Mouse (Mus musculus) kidney, postnatal 10 days (tissue): Measurements from ENCODE around the gene Slc22a14.
"Not testable (repeated sequence)": the region's sequence is repeated elsewhere in the genome, so short reads cannot be mapped to it uniquely, and the experiment has no call there.

ENCODE experiments used
- DNase-seq: peaks from one replicate; pipeline ENCODE4 v3.0.0; 2021; ENCODE audit warnings: mixed read lengths

The Slc22a14 gene

DNA sequence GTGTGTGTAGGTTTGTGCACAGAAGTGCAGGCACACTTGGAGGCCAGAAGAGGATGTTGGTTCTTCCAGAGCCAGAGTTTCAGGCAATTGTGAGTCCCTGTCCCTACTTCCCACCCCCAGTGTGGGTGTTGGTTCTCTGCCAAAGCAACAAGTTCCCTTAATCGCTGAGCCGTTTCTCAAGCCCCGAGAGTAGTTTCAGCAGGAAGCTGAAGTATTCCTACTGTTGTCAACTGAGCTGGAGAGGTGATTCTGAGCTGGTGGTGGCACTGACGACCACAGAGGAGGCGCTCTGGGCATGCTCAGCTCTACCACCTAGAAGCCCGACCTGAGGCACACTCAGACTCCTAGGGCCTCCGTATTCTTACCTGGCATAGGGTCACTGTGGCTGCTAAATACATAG is at the start of gene Slc22a14:
TSS of gene Slc22a14 (minus strand) at position 270 of the 400 bp plus-strand sequence.
- peak; percentile 41 for DNase-seq

- DNase-seq, result no peak
Observed at GRCm38 (mm10) chr9:119409864-119410263, 44.5 kb upstream of the Slc22a14 start.

- DNase-seq, result peak; percentile 28
Observed at GRCm38 (mm10) chr9:119408898-119409664, 43.7 kb upstream of the Slc22a14 start.

- DNase-seq, result peak; percentile 64
Observed at GRCm38 (mm10) chr9:119407884-119408283, 42.5 kb upstream of the Slc22a14 start.

- DNase-seq, result no peak
Observed at GRCm38 (mm10) chr9:119404090-119404489, 38.7 kb upstream of the Slc22a14 start.

GRCm38 (mm10) chr9:119403236-119403641 is 37.9 kb upstream of the Slc22a14 start:
- peak; percentile 69 for DNase-seq

DNA sequence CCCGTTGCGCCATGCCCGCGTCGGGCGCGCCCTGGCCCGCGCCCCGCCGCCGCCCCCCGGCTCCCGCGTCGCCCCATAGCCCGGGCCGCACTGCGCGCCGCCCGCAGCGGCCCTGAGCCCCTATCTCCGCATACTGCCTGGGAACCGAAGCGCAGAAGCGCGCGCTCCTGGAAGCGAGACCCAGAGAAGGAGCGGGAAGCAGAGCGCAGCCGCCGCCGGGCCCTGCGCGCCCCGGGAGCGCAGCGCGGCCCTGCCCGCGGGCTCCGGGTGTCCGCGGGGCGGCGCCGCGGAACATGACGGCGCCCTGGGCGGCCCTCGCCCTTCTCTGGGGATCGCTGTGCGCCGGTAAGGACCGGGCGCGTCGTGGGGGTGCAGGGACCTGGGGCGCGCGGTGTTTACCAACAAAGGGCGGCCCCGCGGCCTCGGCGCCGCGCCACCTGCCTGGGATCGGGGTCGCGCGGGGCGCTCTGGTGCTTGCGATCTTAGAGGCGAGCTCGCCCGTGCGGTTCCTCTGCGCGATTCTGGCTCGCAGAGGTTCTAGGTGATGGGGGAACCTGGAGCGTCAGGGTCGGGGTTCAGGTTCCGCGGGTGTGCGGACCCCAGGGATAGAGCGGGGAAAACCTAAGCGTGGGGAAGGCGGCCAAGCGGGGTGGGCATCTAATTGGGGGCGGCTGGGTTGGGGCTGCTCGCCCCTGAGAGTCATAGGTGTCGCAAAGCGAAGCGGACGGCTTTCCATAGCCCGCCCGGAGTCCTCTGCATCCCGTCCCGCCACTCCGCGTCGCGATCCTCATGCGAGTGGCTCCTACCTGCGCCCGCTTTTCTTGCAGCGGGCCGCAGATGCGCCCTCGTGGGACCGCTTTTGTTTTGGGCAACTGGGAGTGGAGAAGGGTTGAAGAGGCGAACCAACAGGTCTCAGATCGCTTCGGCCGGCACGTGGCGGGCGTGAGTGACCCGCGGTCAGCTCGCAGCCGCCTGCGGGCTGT is 37.2 kb upstream of the Slc22a14 start:
- DNase-seq, result peak; percentile 70

DNA sequence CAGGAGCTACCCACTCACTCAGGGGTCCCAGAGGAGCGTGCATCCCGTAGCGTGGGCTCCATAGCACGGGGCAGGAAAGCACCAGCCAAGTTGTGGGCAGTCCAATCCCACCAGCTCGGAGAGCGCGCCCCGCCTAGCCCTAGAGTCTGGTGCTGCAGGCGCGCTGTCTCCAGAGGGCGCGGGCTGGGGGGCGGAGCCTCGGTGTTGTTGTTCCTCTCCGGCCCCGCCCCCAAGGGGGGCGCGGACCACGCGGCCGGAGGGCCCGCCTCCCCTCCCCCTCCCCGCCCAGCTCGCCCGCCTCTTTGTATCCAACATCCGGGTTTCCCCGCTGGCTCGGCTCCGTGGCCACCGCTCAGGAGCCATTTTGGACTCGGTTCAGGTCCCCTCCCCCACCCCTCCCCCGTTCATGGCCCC is 36.5 kb upstream of the Slc22a14 start, which contains the start of gene Acvr2b:
TSS of gene Acvr2b (plus strand) at position 318 of the 414 bp plus-strand sequence.
- DNase-seq, result peak; percentile 99

- DNase-seq, result no peak
Observed at GRCm38 (mm10) chr9:119401351-119401750, 36.0 kb upstream of the Slc22a14 start.

GRCm38 (mm10) chr9:119394808-119395207 is 29.5 kb upstream of the Slc22a14 start:
- DNase-seq, result no peak

- DNase-seq, result no peak
Observed at GRCm38 (mm10) chr9:119390214-119390613, 24.9 kb upstream of the Slc22a14 start.

GRCm38 (mm10) chr9:119388956-119389355 is 23.6 kb upstream of the Slc22a14 start:
- DNase-seq, result peak; percentile 67

GRCm38 (mm10) chr9:119382603-119383002 is 17.2 kb upstream of the Slc22a14 start:
- DNase-seq, result no peak

DNA sequence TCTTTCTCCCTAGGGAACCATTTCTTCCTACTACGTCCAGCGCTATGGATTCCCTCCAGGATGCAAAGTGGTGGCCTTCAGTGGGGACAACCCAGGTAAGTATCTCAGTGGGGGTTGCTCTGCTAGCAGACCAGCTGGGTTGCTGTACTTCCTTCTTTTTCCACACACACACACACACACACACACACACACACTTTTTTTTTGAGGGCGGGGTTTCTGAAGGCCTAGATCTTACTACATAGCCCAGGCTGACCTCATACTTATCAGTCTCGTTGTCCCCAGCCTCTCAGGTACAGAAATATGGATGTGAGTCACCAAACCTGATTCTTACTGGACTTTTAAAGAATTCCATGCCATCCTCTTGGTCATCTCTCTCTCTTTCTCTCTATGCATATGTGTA is 12.9 kb upstream of the Slc22a14 start:
- no peak for DNase-seq

- DNase-seq, result no peak
Observed at GRCm38 (mm10) chr9:119375556-119375955, 10.2 kb upstream of the Slc22a14 start.

- DNase-seq, result no peak
Observed at GRCm38 (mm10) chr9:119375008-119375407, 9.7 kb upstream of the Slc22a14 start.

DNA sequence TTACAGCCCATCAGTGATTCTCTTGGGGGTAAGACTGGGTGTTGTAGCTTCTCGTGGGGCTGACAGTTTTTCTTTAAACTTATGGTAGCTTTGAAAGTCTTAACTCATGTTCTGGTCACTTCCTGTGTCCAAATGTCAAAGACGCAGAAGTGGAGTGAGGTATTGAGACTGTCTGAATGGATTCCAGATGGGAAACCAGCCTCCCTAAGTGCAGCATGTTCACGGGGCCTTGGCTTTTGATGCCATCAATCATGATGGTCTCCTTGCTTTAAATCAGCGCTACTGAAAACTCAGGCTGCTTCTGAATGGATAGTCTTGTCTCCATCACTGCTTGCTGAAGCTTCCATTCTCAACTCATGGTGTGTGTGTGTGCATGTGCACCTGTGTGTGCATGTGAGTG is 5.9 kb upstream of the Slc22a14 start:
- no peak for DNase-seq

DNA sequence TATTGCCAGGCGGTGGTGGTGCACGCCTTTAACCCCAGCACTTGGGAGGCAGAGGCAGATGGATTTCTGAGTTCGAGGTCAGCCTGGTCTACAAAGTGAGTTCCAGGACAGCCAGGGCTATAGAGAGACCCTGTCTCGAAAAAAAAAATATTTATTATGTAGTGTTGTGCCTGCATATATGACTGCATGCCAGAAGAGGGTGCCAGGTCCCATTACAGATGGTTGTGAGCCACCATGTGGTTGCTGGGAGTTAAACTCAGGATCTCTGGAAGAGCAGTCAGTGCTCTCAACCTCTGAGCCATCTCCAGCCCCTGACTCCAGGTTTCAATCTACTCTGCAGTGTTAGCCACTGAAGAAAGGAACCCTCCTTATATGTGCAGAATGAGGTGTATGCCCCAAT is 5.4 kb upstream of the Slc22a14 start:
- DNase-seq, result not testable (repeated sequence)

- DNase-seq, result no peak
Observed at GRCm38 (mm10) chr9:119368367-119368766, 3.0 kb upstream of the Slc22a14 start.

DNA sequence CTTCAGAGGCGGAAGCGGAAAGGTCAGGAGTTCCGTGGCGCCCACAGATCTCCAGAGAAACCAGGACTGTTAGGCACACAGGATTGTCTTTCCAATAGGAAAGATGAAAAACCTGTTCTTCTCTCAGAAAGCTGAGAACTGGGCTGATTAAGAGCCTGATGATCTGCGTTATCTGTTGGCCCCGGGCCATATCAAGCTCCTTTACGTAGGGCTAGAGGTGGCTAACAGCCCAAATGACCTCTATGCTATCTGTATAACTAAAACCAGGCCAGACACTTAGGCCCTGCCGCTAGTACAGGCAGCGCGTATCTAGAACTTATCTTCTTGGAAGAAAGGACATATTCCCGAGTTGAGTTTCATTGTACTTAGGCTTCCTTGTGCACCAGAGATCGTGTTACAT is 2.1 kb downstream of the Slc22a14 start:
- no peak for DNase-seq

GRCm38 (mm10) chr9:119361416-119361815 is 3.9 kb downstream of the Slc22a14 start:
- no peak for DNase-seq

GRCm38 (mm10) chr9:119358058-119358429 is 7.3 kb downstream of the Slc22a14 start:
- peak; percentile 73 for DNase-seq

- peak; percentile 97 for DNase-seq
Observed at GRCm38 (mm10) chr9:119357331-119358057, 7.9 kb downstream of the Slc22a14 start, which contains the start of gene Xylb. Gene Xylb, plus strand, starts transcription at chr9:119357381.
